Mouse (Mus musculus): ENCODE data around the gene Zfp949. TPM values are rescaled to one million over a fixed set of nuclear protein-coding genes. Genes with fewer than 3 reads are reported as not detected.

Gene Zfp949
- polyA plus RNA-seq, 1 experiment = 2.0 TPM

DNA sequence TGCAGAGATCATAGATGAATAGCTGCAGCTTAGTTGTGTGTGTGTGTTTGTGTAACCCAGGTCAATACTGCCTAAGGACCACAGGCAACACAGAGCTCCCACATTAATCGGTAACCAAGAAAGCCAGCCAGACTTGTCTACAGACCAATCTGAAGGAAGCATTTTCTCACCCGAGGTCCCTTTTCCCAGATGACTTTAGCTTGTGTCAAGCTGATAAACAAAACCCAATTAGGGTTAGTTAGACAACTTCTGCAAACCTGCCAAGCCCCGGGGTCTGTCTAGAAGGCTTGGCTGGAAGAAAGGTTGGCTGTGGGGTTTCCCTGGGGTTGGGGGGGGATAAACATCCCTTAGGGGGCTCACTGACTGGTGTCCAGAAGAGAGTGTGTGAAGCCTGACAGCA is 23.0 kb upstream of the Zfp949 start:
- Histone ChIP-seq H3K4me1 (ENCODE audit: control insufficient read depth, insufficient read depth, insufficient read length, low read length) (no peaks in the 10 kb centered on the region; the same call in 1 of the 2 replicates), H3K27ac (ENCODE audit: insufficient read depth, low read depth, low read length) (no peak overlapping the region), H3K27me3 (ENCODE audit: control insufficient read depth, insufficient read depth, low read length) (no peaks in the 10 kb centered on the region), H3K36me3 (ENCODE audit: control insufficient read depth, insufficient read depth, low read length) (peaks cover 6% of the 10 kb centered on the region), H3K4me3 (ENCODE audit: low read depth, low read length) (no peak overlapping the region)
- WGBS = 69% methylated on average over 3 of the region's 3 CpGs
- TF ChIP-seq POLR2A (IDR thresholded peaks at IDR 0.05; ENCODE audit: low read depth, low read length) (no peak), CTCF (IDR thresholded peaks at IDR 0.05; ENCODE audit: extremely low read depth, insufficient read length, insufficient replicate concordance, low read depth, low read length) (no peak)

DNA sequence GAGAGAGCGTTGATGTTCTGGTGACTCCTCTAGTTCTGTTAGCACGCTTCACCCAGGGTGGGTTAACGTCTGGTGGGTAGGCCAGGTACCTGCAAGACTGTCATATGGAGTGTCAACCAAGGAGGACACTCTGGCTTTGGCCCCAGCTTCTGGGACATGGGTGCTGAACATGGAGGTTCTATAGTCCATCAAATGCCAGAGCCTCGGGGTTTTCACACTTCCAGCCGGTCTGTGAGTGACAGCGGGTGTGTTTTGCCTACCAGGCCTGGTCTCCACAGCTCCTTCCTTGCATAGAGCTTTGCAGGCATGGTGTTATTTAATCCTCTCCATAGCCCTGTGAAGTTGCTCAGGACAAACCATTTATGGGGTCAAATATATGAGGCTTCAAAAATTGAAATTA is 22.5 kb upstream of the Zfp949 start:
- H3K4me1 ChIP-seq (ENCODE audit: control insufficient read depth, insufficient read depth, insufficient read length, low read length) = no peaks in the 10 kb centered on the region; the same call in 1 of the 2 replicates
- no peaks in the 10 kb centered on the region for H3K27me3 ChIP-seq (ENCODE audit: control insufficient read depth, insufficient read depth, low read length)
- H3K4me3 ChIP-seq (ENCODE audit: low read depth, low read length) = no peak overlapping the region
- H3K27ac ChIP-seq (ENCODE audit: insufficient read depth, low read depth, low read length) = no peak overlapping the region
- WGBS = 94% methylated on average over 6 of the region's 6 CpGs
- TF ChIP-seq POLR2A (IDR thresholded peaks at IDR 0.05; ENCODE audit: low read depth, low read length) = no peak
- no peak for TF ChIP-seq CTCF (IDR thresholded peaks at IDR 0.05; ENCODE audit: extremely low read depth, insufficient read length, insufficient replicate concordance, low read depth, low read length)
- peaks cover 6% of the 10 kb centered on the region for H3K36me3 ChIP-seq (ENCODE audit: control insufficient read depth, insufficient read depth, low read length)

DNA sequence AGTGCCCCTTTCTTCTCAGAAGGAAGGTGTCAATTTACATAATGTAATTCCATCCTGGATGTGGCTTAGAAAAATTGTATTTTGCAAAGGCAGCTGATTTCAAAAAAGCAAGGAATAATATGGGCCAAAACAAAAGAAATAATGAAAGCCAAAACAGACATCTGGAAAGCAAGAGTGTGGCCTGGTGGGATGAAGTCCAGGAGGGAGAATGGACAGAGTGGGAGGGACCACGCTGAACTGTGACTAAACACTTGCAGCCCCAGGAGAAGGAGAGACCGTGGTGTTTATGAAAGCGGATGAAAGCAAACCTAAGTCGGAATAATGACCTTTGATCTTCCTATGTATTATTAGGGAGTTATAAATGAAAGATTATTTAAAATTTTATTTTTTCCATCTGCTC is 19.9 kb upstream of the Zfp949 start:
- Histone ChIP-seq H3K4me1 (ENCODE audit: control insufficient read depth, insufficient read depth, insufficient read length, low read length) (no peaks in the 10 kb centered on the region), H3K4me3 (ENCODE audit: low read depth, low read length) (no peak overlapping the region), H3K27me3 (ENCODE audit: control insufficient read depth, insufficient read depth, low read length) (no peaks in the 10 kb centered on the region; the same call in 1 of the 2 replicates), H3K27ac (ENCODE audit: insufficient read depth, low read depth, low read length) (no peak overlapping the region), H3K36me3 (ENCODE audit: control insufficient read depth, insufficient read depth, low read length) (no peaks in the 10 kb centered on the region)
- TF ChIP-seq CTCF (IDR thresholded peaks at IDR 0.05; ENCODE audit: extremely low read depth, insufficient read length, insufficient replicate concordance, low read depth, low read length) (no peak), POLR2A (IDR thresholded peaks at IDR 0.05; ENCODE audit: low read depth, low read length) (no peak)
- 62% methylated on average over 4 of the region's 4 CpGs for WGBS

DNA sequence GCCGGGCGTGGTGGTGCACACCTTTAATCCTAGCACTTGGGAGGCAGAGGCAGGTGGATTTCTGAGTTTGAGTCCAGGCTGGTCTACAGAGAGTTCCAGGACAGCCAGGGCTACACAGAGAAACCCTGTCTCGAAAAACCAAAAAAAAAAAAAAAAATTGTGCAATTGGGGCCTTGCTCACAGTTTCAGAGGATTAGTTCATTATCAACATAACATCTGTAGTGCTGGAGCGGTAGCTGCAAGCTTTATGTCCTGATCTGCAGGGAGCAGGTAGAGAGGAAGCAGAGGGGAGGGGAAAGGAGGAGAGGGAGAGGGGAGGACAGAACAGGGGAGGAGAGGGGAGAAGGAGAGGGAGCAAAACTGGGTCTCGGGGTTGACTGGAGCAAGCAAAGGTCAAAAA is 19.1 kb upstream of the Zfp949 start:
- Histone ChIP-seq H3K36me3 (ENCODE audit: control insufficient read depth, insufficient read depth, low read length) (no peaks in the 10 kb centered on the region), H3K27ac (ENCODE audit: insufficient read depth, low read depth, low read length) (no peak overlapping the region), H3K27me3 (ENCODE audit: control insufficient read depth, insufficient read depth, low read length) (no peaks in the 10 kb centered on the region; the same call in 1 of the 2 replicates), H3K4me1 (ENCODE audit: control insufficient read depth, insufficient read depth, insufficient read length, low read length) (no peaks in the 10 kb centered on the region), H3K4me3 (ENCODE audit: low read depth, low read length) (no peak overlapping the region)
- WGBS = 90% methylated on average over 5 of the region's 5 CpGs
- TF ChIP-seq CTCF (IDR thresholded peaks at IDR 0.05; ENCODE audit: extremely low read depth, insufficient read length, insufficient replicate concordance, low read depth, low read length) (no peak), POLR2A (IDR thresholded peaks at IDR 0.05; ENCODE audit: low read depth, low read length) (no peak)

DNA sequence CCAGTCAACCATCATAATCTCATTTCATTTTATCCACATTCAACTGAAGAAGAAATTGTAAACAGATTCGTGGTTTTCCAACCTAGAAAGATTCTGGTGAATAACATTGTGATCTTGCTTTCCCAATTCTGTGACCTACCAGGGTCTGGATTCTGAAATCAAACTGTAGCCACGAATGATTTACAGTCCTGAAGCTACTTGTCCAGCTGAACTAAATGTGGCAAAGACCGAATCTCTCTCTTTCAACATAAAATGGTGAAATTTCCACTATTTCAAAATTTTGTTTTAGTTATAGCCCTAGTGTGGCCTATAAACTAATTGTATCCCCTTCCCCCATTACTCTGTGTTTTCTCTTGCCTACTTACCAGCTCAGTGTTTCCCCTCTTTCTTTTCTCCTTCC is 18.2 kb upstream of the Zfp949 start:
- TF ChIP-seq POLR2A (IDR thresholded peaks at IDR 0.05; ENCODE audit: low read depth, low read length) (no peak), CTCF (IDR thresholded peaks at IDR 0.05; ENCODE audit: extremely low read depth, insufficient read length, insufficient replicate concordance, low read depth, low read length) (no peak)
- Histone ChIP-seq H3K4me1 (ENCODE audit: control insufficient read depth, insufficient read depth, insufficient read length, low read length) (no peaks in the 10 kb centered on the region), H3K4me3 (ENCODE audit: low read depth, low read length) (no peak overlapping the region), H3K27me3 (ENCODE audit: control insufficient read depth, insufficient read depth, low read length) (no peaks in the 10 kb centered on the region; the same call in 1 of the 2 replicates), H3K27ac (ENCODE audit: insufficient read depth, low read depth, low read length) (no peak overlapping the region), H3K36me3 (ENCODE audit: control insufficient read depth, insufficient read depth, low read length) (no peaks in the 10 kb centered on the region)
- WGBS = 79% methylated on average over 3 of the region's 3 CpGs

DNA sequence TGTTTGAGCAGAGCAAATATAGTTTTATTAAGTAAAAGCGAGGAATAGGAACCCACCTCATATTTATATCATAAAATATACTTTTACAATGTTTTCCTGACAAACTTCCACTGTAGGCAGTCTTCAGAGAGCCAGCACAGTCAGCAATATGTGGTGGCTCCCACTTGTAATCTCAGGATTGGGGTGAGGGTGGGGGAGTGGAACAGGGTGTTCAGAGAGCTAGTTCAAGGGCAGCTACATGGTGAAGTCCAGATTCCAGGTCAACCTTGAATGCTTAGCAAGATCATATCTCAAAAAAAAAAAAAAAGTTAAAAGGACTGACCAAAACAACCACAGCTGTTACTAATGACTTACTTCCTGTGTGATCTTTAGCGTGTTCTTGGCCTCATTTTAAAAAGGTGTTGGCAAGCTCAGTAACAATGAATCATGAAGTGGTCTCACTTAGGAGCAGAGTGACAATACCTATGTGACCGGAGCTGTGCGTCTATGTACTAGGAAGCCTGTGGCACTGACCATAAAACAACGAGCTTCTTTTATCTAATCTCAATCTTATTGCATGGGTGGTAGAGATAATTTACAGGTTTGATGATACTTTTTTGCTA is 17.7 kb upstream of the Zfp949 start:
- no peak overlapping the region for H3K27ac ChIP-seq (ENCODE audit: insufficient read depth, low read depth, low read length)
- WGBS = 39% methylated on average over 5 of the region's 5 CpGs
- no peaks in the 10 kb centered on the region for H3K36me3 ChIP-seq (ENCODE audit: control insufficient read depth, insufficient read depth, low read length)
- H3K4me3 ChIP-seq (ENCODE audit: low read depth, low read length) = no peak overlapping the region
- no peaks in the 10 kb centered on the region for H3K4me1 ChIP-seq (ENCODE audit: control insufficient read depth, insufficient read depth, insufficient read length, low read length)
- no peaks in the 10 kb centered on the region; the same call in 1 of the 2 replicates for H3K27me3 ChIP-seq (ENCODE audit: control insufficient read depth, insufficient read depth, low read length)
- TF ChIP-seq POLR2A (IDR thresholded peaks at IDR 0.05; ENCODE audit: low read depth, low read length) (no peak), CTCF (IDR thresholded peaks at IDR 0.05; ENCODE audit: extremely low read depth, insufficient read length, insufficient replicate concordance, low read depth, low read length) (no peak)

DNA sequence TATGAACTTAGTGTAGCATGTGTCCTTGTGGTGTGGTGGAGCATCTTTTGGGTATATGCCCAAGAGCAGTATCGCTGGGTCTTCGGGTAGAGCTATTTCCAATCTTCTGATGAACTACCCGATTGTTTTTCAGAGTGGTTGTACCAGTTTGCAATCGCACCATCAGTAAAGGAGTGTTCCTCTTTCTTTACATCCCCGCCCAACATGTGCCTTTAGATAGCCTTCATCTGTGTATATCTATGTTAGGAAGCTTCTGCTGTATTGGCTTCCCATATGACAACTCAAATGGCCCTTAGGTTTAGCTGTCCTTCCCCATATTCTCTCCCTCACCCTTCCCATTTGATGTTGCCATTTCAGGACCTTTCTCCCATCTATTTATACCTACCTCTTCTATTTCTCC is 13.7 kb upstream of the Zfp949 start:
- H3K27me3 ChIP-seq (ENCODE audit: control insufficient read depth, insufficient read depth, low read length) = no peaks in the 10 kb centered on the region; the same call in 1 of the 2 replicates
- 94% methylated on average over 5 of the region's 5 CpGs for WGBS

More for the DNA sequence above, 13.7 kb upstream of the Zfp949 start:
- Histone ChIP-seq H3K27ac (ENCODE audit: insufficient read depth, low read depth, low read length) (no peak overlapping the region), H3K4me3 (ENCODE audit: low read depth, low read length) (no peak overlapping the region), H3K4me1 (ENCODE audit: control insufficient read depth, insufficient read depth, insufficient read length, low read length) (no peaks in the 10 kb centered on the region), H3K36me3 (ENCODE audit: control insufficient read depth, insufficient read depth, low read length) (no peaks in the 10 kb centered on the region)
- TF ChIP-seq CTCF (IDR thresholded peaks at IDR 0.05; ENCODE audit: extremely low read depth, insufficient read length, insufficient replicate concordance, low read depth, low read length) (no peak), POLR2A (IDR thresholded peaks at IDR 0.05; ENCODE audit: low read depth, low read length) (no peak)
